Mouse (Mus musculus): ENCODE data around the gene Ccer2.

DNA sequence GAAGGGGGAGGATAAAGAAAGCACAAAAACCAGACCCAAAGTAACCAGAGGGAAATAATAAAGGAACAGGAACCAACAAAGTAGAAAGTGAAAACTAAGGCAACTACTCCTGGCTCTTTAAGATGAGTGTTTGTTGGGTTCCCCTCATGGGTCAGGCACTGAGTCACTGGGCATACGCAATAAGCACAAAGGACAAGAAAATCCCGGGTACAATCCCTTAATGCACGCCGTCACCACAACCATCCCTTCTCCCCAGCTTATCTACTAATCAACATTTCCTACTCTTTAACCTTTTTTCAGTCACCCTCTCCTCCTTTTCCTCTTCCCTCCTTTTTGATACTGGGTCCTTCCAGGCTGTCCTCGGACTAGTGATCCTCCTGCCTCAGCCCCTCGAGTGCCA is 9.2 kb downstream of the Ccer2 start:
- TF ChIP-seq CTCF (IDR thresholded peaks at IDR 0.05; ENCODE audit: low read depth), result no peak
- TF ChIP-seq EP300 (IDR thresholded peaks at IDR 0.05; ENCODE audit: low read depth), result no peak

Measured in heart, postnatal 0 days (tissue).